Mouse (Mus musculus) stomach, postnatal 0 days (tissue): ENCODE data around the gene Lpar3.

ENCODE experiments used
- CTCF ChIP-seq: IDR thresholded peaks from 2 replicates; pipeline ENCODE4 v1.5.1; 2016; ENCODE audit warnings: antibody characterized with exemption, low read depth, mild to moderate bottlenecking, moderate library complexity
- EP300 ChIP-seq: optimal IDR thresholded peaks from 2 replicates; pipeline ENCODE3; 2016; ENCODE audit warnings: antibody characterized with exemption

DNA sequence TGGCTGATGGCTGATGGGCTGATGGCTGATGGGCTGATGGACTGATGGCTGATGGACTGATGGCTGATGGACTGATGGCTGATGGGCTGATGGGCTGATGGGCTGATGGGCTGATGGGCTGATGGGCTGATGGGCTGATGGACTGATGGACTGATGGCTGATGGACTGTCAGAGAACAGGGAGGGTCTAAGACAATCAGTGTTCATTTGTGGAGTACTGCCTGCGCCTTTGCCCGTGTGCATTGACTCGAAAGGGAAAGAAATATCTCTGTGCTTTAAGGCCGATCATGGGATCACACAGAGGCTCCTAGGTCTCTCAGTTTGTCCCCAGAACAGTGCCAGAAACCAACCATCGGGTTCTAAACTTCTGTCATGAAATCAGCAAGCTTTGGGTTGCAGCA is 34.4 kb downstream of the Lpar3 start:
- TF ChIP-seq CTCF, result no peak
- TF ChIP-seq EP300, result no peak
